Mouse (Mus musculus) lung, embryonic 15.5 days (tissue): ENCODE results near the gene Lrrc36. TPM values are rescaled to one million over a fixed set of nuclear protein-coding genes. Genes with fewer than 3 reads are reported as not detected.

Source experiments
- ATAC-seq: fragments of 200-750 bp; cut with Nextera tagmentation; 2 replicates; pipeline ENCODE4 v1.8.0; 2017; ENCODE audit warnings: moderate number of reproducible peaks, borderline replicate concordance; ENCODE audit not compliant: low FRiP score, low TSS enrichment; ENCODE audit errors: extremely low read depth
- H3K27ac ChIP-seq: fragments of 300-500 bp; sonication (generic); 2 replicates; pipeline ENCODE4 v1.5.1; 2015; ENCODE audit warnings: moderate library complexity, mild to moderate bottlenecking, inconsistent platforms
- H3K27me3 ChIP-seq: fragments of 300-500 bp; sonication (generic); 2 replicates; pipeline ENCODE4 v1.6.1; 2015; ENCODE audit warnings: inconsistent platforms
- H3K36me3 ChIP-seq: fragments of 300-500 bp; sonication (generic); 2 replicates; pipeline ENCODE4 v1.6.1; 2015; ENCODE audit warnings: inconsistent platforms
- H3K4me1 ChIP-seq: fragments of 300-500 bp; sonication (generic); 2 replicates; pipeline ENCODE4 v1.6.1; 2015; ENCODE audit warnings: inconsistent platforms
- H3K4me2 ChIP-seq: fragments of 300-500 bp; sonication (generic); 2 replicates; pipeline ENCODE4 v1.6.1; 2015; ENCODE audit warnings: inconsistent platforms, mild to moderate bottlenecking, moderate library complexity
- H3K4me3 ChIP-seq: fragments of 300-500 bp; sonication (generic); 2 replicates; pipeline ENCODE4 v1.5.1; 2015; ENCODE audit warnings: mild to moderate bottlenecking, inconsistent platforms
- H3K9ac ChIP-seq: fragments of 300-500 bp; sonication (generic); 2 replicates; pipeline ENCODE4 v1.6.1; 2015; ENCODE audit warnings: inconsistent platforms
- H3K9me3 ChIP-seq: fragments of 300-500 bp; sonication (generic); 2 replicates; pipeline ENCODE4 v1.6.1; 2016; ENCODE audit warnings: inconsistent platforms
- WGBS: fragments of 180-500 bp; shearing (Covaris S2); methylation state at CpG from one replicate; pipeline ENCODE4 v1.1.7; 2015; 5-methylcytosine and 5-hydroxymethylcytosine counted together
- polyA plus RNA-seq: library from polyadenylated mRNA; unstranded; fragments of >200 nt; fragmentation: Nextera tagmentation; extraction: Ambion mirVana; gene quantifications from 2 replicates; pipeline ENCODE4 v1.2.1, GENCODE M21; 2015

Gene Lrrc36
- polyA plus RNA-seq, 1 experiment from 2014 or later = 0.67 TPM

DNA sequence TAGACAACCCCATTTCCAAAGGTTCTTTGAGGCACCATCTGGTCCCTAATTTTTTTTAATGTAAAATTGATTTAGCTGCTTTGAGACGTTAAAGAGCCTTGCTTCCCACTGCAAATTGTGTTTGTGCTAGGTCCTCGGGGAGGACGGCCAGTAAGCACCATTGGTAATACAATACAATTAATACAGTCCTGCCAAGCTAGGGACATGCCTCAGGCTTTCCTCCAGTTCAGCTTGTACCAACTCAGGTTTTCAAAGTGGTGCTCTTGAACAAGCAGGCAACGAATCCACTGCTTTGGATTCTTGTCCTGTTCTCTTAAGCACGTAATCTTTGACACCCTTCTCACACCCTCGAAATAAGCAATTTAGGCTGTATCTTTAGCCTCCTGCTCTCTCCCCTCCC is 19.6 kb downstream of the Lrrc36 start:
- H3K4me1 ChIP-seq = peaks cover 7% of the 10 kb centered on the region
- no peak overlapping the region for H3K9ac ChIP-seq
- no peak overlapping the region for H3K4me2 ChIP-seq
- H3K27me3 ChIP-seq = no peaks in the 10 kb centered on the region
- H3K27ac ChIP-seq = no peak overlapping the region
- H3K36me3 ChIP-seq = no peaks in the 10 kb centered on the region
- no peaks in the 10 kb centered on the region for H3K9me3 ChIP-seq
- no peak for ATAC-seq
- no peak overlapping the region for H3K4me3 ChIP-seq
- 49% methylated on average over 6 of the region's 6 CpGs for WGBS

DNA sequence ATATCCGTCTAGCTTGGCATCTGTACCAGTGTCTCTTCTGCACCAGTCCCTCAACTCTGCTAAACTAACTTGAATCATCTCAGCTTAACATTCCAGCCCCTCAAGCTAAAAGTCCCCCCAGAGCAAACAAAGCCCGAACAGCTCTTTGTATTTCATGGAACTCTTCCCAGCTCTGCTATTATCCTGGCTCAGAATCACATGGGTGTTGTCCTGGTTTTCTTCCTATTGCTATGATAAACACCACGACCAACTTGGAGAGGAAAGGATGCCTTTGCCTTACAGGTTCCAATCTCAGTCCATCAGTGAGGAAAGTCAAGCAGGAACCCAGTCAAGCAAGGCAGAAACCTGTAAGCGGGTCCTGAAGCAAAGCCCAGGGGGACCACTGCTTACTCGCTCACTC is 20.1 kb downstream of the Lrrc36 start:
- Histone ChIP-seq H3K4me3 (no peak overlapping the region), H3K27me3 (no peaks in the 10 kb centered on the region), H3K9ac (no peak overlapping the region), H3K9me3 (no peaks in the 10 kb centered on the region), H3K4me1 (peaks cover 7% of the 10 kb centered on the region), H3K4me2 (no peak overlapping the region), H3K27ac (no peak overlapping the region), H3K36me3 (no peaks in the 10 kb centered on the region)
- WGBS = 43% methylated on average over 5 of the region's 5 CpGs
- no peak for ATAC-seq

DNA sequence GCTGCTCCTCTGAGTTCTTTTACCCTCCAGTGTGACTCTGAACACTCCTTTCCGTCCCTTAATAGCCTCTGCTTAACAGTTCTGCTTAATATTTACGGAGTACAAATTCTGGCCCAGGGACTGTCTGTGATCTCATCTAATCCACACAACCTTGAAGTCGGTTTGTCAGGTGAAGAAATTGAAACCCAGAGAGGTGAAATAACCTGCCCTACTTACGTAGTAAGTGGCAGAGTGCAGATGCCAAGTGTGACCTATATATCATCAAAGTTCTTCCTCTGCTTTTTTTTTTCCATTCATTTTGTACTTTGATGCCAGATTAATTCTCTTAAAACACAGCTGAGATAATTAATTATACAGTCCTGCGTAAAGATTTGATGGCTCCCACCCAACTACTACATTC is 20.8 kb downstream of the Lrrc36 start:
- 53% methylated on average over 5 of the region's 5 CpGs for WGBS
- no peak overlapping the region for H3K4me3 ChIP-seq

DNA sequence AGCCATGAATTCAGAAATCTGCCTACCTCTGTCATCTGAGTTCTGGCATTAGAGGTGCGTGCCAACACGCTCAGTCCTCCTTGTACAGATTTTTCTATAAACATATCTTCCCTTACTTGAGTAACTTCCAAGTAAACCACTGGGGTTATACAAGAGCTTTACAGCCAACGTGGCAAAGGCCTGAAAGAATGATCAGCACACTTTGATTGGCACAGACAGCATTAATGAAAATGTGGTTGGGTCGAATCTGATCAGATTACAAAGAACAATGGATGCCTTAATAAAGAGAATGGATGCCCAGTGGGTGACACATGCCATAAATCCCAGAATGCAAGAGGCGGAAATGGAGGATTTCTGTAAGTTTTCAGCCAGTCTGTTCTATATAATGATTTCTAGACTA is 22.8 kb downstream of the Lrrc36 start:
- no peak overlapping the region for H3K9ac ChIP-seq
- no peak overlapping the region for H3K4me3 ChIP-seq
- H3K36me3 ChIP-seq = no peaks in the 10 kb centered on the region
- no peak overlapping the region for H3K27ac ChIP-seq
- WGBS = 70% methylated on average over 5 of the region's 5 CpGs
- peaks cover 7% of the 10 kb centered on the region for H3K4me1 ChIP-seq
- no peaks in the 10 kb centered on the region for H3K9me3 ChIP-seq
- no peaks in the 10 kb centered on the region for H3K27me3 ChIP-seq
- no peak overlapping the region for H3K4me2 ChIP-seq
- ATAC-seq = no peak

More for the DNA sequence above, 20.8 kb downstream of the Lrrc36 start:
- ATAC-seq = no peak
- H3K4me2 ChIP-seq = no peak overlapping the region
- H3K27me3 ChIP-seq = no peaks in the 10 kb centered on the region
- peaks cover 7% of the 10 kb centered on the region for H3K4me1 ChIP-seq
- H3K9me3 ChIP-seq = no peaks in the 10 kb centered on the region
- H3K36me3 ChIP-seq = no peaks in the 10 kb centered on the region
- no peak overlapping the region for H3K27ac ChIP-seq
- no peak overlapping the region for H3K9ac ChIP-seq

GRCm38 (mm10) chr8:105437078-105437748 is 23.8 kb downstream of the Lrrc36 start:
- no peak for ATAC-seq
- 80% methylated on average over 5 of the region's 5 CpGs for WGBS
- no peak overlapping the region for H3K9ac ChIP-seq

GRCm38 (mm10) chr8:105438865-105439264 is 25.5 kb downstream of the Lrrc36 start:
- Histone ChIP-seq H3K9ac (no peak overlapping the region), H3K36me3 (no peaks in the 10 kb centered on the region), H3K4me2 (no peak overlapping the region), H3K4me1 (peaks cover 2% of the 10 kb centered on the region; the same call in 1 of the 2 replicates), H3K4me3 (no peak overlapping the region), H3K27me3 (no peaks in the 10 kb centered on the region), H3K9me3 (no peaks in the 10 kb centered on the region), H3K27ac (no peak overlapping the region)
- WGBS = 43% methylated on average over 5 of the region's 5 CpGs
- no peak for ATAC-seq

More at GRCm38 (mm10) chr8:105437078-105437748, 23.8 kb downstream of the Lrrc36 start:
- Histone ChIP-seq H3K36me3 (no peaks in the 10 kb centered on the region), H3K4me2 (no peak overlapping the region), H3K27me3 (no peaks in the 10 kb centered on the region), H3K4me3 (no peak overlapping the region), H3K4me1 (peaks cover 7% of the 10 kb centered on the region), H3K9me3 (no peaks in the 10 kb centered on the region), H3K27ac (no peak overlapping the region)

GRCm38 (mm10) chr8:105441433-105441832 is 28.1 kb downstream of the Lrrc36 start:
- H3K27me3 ChIP-seq = no peaks in the 10 kb centered on the region
- no peaks in the 10 kb centered on the region for H3K4me1 ChIP-seq
- ATAC-seq = peak; percentile 19; the same call in 1 of the 2 replicates
- no peak overlapping the region for H3K27ac ChIP-seq
- no peaks in the 10 kb centered on the region for H3K36me3 ChIP-seq
- 4% methylated on average over 6 of the region's 6 CpGs for WGBS
- no peak overlapping the region for H3K4me2 ChIP-seq
- no peak overlapping the region for H3K4me3 ChIP-seq
- H3K9me3 ChIP-seq = no peaks in the 10 kb centered on the region
- no peak overlapping the region for H3K9ac ChIP-seq

GRCm38 (mm10) chr8:105442661-105443060 is 29.3 kb downstream of the Lrrc36 start:
- H3K4me2 ChIP-seq = no peak overlapping the region
- no peak overlapping the region for H3K9ac ChIP-seq
- ATAC-seq = no peak
- H3K27me3 ChIP-seq = no peaks in the 10 kb centered on the region
- H3K36me3 ChIP-seq = no peaks in the 10 kb centered on the region
- no peaks in the 10 kb centered on the region for H3K9me3 ChIP-seq
- H3K4me3 ChIP-seq = no peak overlapping the region
- WGBS = 82% methylated on average over 5 of the region's 5 CpGs
- no peak overlapping the region for H3K27ac ChIP-seq
- no peaks in the 10 kb centered on the region for H3K4me1 ChIP-seq

- Histone ChIP-seq H3K36me3 (no peaks in the 10 kb centered on the region), H3K27ac (no peak overlapping the region), H3K9ac (no peak overlapping the region), H3K9me3 (no peaks in the 10 kb centered on the region), H3K27me3 (no peaks in the 10 kb centered on the region), H3K4me1 (no peaks in the 10 kb centered on the region), H3K4me3 (no peak overlapping the region), H3K4me2 (no peak overlapping the region)
- WGBS = 31% methylated on average over 11 of the region's 11 CpGs
- no peak for ATAC-seq
Observed at GRCm38 (mm10) chr8:105445296-105446126, 32.1 kb downstream of the Lrrc36 start.

DNA sequence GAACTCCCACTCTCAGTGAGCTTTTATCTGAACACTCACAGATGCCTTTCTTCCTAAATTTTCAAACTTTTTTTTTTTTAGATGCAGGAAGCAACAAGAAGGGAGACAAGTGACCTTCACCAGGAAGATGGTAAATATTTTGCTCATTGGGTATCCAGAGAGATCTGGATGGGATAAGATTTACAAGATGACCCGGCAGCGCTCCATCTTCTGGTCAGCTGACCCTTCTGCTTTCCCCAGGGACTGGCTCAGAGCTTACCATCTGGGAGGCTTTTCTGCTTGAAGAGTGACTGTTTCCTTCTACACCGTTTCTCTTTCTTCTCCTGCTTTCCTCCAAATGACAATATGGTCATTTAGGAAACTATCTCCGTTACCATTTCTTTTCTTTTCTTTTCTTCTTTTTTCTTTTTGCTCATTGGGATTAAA is 32.8 kb downstream of the Lrrc36 start:
- H3K27ac ChIP-seq = no peak overlapping the region
- ATAC-seq = no peak
- H3K4me2 ChIP-seq = no peak overlapping the region
- no peaks in the 10 kb centered on the region for H3K4me1 ChIP-seq
- H3K9me3 ChIP-seq = no peaks in the 10 kb centered on the region
- 27% methylated on average over 4 of the region's 4 CpGs for whole genome bisulfite sequencing
- no peak overlapping the region for H3K4me3 ChIP-seq
- no peaks in the 10 kb centered on the region for H3K36me3 ChIP-seq
- no peaks in the 10 kb centered on the region for H3K27me3 ChIP-seq
- H3K9ac ChIP-seq = no peak overlapping the region

GRCm38 (mm10) chr8:105448188-105448587 is 34.8 kb downstream of the Lrrc36 start:
- Histone ChIP-seq H3K36me3 (no peaks in the 10 kb centered on the region), H3K4me1 (0 out of 2 replicates have a peak, but pooled peaks cover 3% of the 10 kb centered on the region), H3K4me2 (no peak overlapping the region), H3K9ac (no peak overlapping the region), H3K27me3 (no peaks in the 10 kb centered on the region), H3K4me3 (no peak overlapping the region), H3K27ac (no peak overlapping the region), H3K9me3 (no peaks in the 10 kb centered on the region)
- WGBS = 85% methylated on average over 3 of the region's 3 CpGs
- ATAC-seq = no peak

DNA sequence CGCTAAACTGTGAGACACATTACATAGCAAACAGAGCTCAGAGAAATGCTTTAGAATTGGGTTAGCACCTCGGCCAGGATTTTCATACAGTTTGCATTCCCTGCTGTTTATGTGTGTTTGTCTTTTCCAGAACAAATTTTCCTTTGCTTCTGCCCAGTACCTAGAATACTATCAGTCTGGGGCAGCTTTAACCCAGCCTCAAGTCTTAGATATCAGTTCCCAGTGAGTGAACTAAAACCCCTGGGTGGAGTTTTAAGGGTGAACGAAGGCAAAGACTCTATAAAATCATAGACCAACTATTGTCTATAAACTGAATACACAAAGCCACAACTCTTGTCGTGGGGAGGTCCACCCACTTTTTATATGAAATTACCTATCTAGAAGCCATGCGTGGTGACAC is 35.2 kb downstream of the Lrrc36 start:
- no peak overlapping the region for H3K4me2 ChIP-seq
- peaks cover 3% of the 10 kb centered on the region; the same call in 1 of the 2 replicates for H3K4me1 ChIP-seq
- no peak for ATAC-seq
- H3K27me3 ChIP-seq = no peaks in the 10 kb centered on the region
- no peak overlapping the region for H3K4me3 ChIP-seq
- H3K9me3 ChIP-seq = no peaks in the 10 kb centered on the region
- WGBS = 77% methylated on average over 5 of the region's 5 CpGs
- H3K9ac ChIP-seq = no peak overlapping the region
- no peak overlapping the region for H3K27ac ChIP-seq
- no peaks in the 10 kb centered on the region for H3K36me3 ChIP-seq
